Mouse (Mus musculus) neural tube, embryonic 14.5 days (tissue): ENCODE data around the gene Slu7. TPM values are rescaled to one million over a fixed set of nuclear protein-coding genes. Genes with fewer than 3 reads are reported as not detected.

Experiments used
- ATAC-seq: fragments of 200-750 bp; cut with Nextera tagmentation; 2 replicates; pipeline ENCODE4 v1.8.0; 2017; ENCODE audit warnings: low read depth, mild to moderate bottlenecking, moderate TSS enrichment, moderate library complexity
- H3K27ac ChIP-seq: fragments of 300-500 bp; sonication (generic); 2 replicates; pipeline ENCODE4 v1.5.1; 2014; ENCODE audit warnings: low read depth, mild to moderate bottlenecking, control low read depth, low read length, moderate library complexity, mixed read lengths
- H3K27me3 ChIP-seq: fragments of 300-500 bp; sonication (generic); 2 replicates; pipeline ENCODE4 v1.6.1; 2014; ENCODE audit warnings: low read length; ENCODE audit not compliant: control insufficient read depth, insufficient read depth
- H3K36me3 ChIP-seq: fragments of 300-500 bp; sonication (generic); 2 replicates; pipeline ENCODE4 v1.6.1; 2014; ENCODE audit warnings: low read length, mixed read lengths; ENCODE audit not compliant: control insufficient read depth, insufficient read depth
- H3K4me1 ChIP-seq: fragments of 300-500 bp; sonication (generic); 2 replicates; pipeline ENCODE4 v1.6.1; 2014; ENCODE audit warnings: low read length; ENCODE audit not compliant: control insufficient read depth, insufficient read depth
- H3K4me2 ChIP-seq: fragments of 300-500 bp; sonication (generic); 2 replicates; pipeline ENCODE4 v1.6.1; 2014; ENCODE audit warnings: mild to moderate bottlenecking, low read depth, low read length, control low read depth
- H3K4me3 ChIP-seq: fragments of 300-500 bp; sonication (generic); 2 replicates; pipeline ENCODE4 v1.5.1; 2014; ENCODE audit warnings: low read depth, low read length, control low read depth, mixed read lengths
- H3K9ac ChIP-seq: fragments of 300-500 bp; sonication (generic); replicated peaks from 2 replicates; pipeline ENCODE4 v1.6.1; 2014; ENCODE audit warnings: low read depth, mild to moderate bottlenecking, control low read depth, low read length, mixed read lengths
- H3K9me3 ChIP-seq: fragments of 300-500 bp; sonication (generic); 2 replicates; pipeline ENCODE4 v1.6.1; 2016; ENCODE audit warnings: low read length; ENCODE audit not compliant: control insufficient read depth
- WGBS: fragments of 180-500 bp; shearing (Covaris S2); extraction: QIAGEN DNeasy Blood & Tissue Kit; methylation state at CpG from one replicate; pipeline ENCODE4 v1.1.7; 2014; 5-methylcytosine and 5-hydroxymethylcytosine counted together
- polyA plus RNA-seq: library from polyadenylated mRNA; unstranded; fragments of >200 nt; fragmentation: Nextera tagmentation; extraction: Ambion mirVana; gene quantifications from 2 replicates; pipeline ENCODE4 v1.2.1, GENCODE M21; 2014

Slu7 gene
- polyA plus RNA-seq, 1 experiment from 2014 or later = 65.2 TPM

DNA sequence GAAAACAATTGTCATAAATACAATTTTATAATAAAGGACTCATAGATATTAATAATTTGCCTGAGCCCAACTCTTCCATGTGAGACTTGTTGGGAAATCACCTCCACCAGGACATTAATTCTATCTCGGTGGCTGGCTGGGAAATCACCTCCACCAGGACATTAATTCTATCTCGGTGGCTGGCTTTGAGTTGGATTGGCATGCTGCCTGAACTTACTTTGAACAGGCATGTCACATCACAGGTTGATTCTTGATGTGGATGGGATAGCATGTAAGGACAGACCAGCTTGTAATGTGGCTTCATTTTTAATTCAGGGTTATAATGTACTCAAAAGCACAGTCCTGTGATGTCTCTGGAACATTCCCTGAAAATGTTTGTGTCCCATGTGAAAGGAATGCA is 16.4 kb downstream of the Slu7 start:
- 84% methylated on average over 2 of the region's 2 CpGs for WGBS
- Histone ChIP-seq H3K36me3 (peaks cover 30% of the 10 kb centered on the region), H3K9ac (no peak overlapping the region), H3K4me3 (no peak overlapping the region), H3K4me2 (no peak overlapping the region), H3K9me3 (no peaks in the 10 kb centered on the region), H3K27ac (no peak overlapping the region), H3K27me3 (no peaks in the 10 kb centered on the region), H3K4me1 (no peaks in the 10 kb centered on the region)
- ATAC-seq = no peak

DNA sequence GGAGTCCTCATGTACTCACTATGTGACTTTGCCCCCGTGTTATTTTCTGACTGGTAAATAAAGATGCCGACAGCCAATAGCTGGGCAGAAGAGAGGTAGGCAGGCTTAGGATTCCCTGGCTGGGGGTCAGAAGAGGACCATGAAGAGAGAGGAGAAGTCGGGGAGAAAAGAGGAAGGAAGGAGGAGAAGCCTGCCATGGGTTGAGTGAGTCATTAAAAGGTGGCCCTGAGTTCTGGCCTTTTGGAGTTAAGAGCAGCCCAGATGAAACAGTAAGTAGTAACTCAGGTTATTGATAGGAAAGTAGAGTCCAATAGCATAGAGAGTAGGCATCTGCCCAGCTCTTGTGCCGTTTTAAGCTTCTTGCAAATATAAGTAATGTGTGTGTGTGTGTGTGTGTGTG is 17.8 kb downstream of the Slu7 start:
- no peak overlapping the region for H3K9ac ChIP-seq
- H3K4me1 ChIP-seq = no peaks in the 10 kb centered on the region
- no peaks in the 10 kb centered on the region for H3K27me3 ChIP-seq
- H3K36me3 ChIP-seq = peaks cover 16% of the 10 kb centered on the region
- no peak overlapping the region for H3K27ac ChIP-seq
- no peak overlapping the region for H3K4me2 ChIP-seq
- whole genome bisulfite sequencing = 75% methylated on average over 4 of the region's 4 CpGs
- no peak overlapping the region for H3K4me3 ChIP-seq
- H3K9me3 ChIP-seq = no peaks in the 10 kb centered on the region
- no peak for ATAC-seq

DNA sequence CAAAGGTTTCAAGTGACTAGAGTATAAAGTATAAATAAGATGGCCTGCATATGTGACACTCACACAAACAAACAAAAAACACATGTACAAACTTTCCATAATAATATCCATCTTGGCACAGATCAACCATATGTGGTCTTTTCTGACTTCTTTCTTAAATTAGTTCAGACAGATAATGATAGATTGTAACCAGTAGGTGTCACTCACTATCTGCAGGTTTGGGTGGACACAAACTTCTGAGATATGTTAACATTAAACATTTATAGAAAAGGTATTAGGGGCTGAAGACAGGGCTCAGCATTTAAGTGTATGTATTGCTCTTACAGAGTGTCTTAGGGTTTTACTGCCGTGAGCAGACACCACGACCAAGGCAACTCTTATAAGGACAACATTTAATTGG is 18.7 kb downstream of the Slu7 start:
- H3K4me2 ChIP-seq = no peak overlapping the region
- no peak for ATAC-seq
- no peak overlapping the region for H3K27ac ChIP-seq
- H3K9me3 ChIP-seq = no peaks in the 10 kb centered on the region
- H3K9ac ChIP-seq = no peak overlapping the region
- no peak overlapping the region for H3K4me3 ChIP-seq
- peaks cover 7% of the 10 kb centered on the region for H3K36me3 ChIP-seq
- no peaks in the 10 kb centered on the region for H3K4me1 ChIP-seq
- WGBS = 80% methylated on average over 2 of the region's 2 CpGs
- H3K27me3 ChIP-seq = no peaks in the 10 kb centered on the region

DNA sequence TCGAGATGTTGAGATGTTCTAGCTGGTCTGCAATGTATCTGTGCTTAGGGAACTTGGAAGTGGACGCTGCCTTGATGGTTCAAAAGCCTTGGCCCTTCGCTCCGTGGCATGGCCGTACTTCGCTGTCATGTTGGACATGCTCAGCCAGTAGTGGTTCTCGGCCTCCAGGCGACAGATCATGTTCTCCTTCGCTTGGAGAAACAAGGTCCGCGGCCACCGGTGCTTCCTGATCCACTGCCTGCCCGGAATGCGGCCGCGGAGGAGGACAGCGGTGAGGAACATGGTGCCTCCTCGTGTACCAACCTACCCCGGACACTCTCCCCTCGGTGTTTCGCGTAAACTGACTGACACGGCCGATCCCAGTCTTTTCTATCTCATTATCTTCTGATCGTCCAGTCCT is 29.7 kb downstream of the Slu7 start:
- Histone ChIP-seq H3K27me3 (no peaks in the 10 kb centered on the region), H3K4me1 (no peaks in the 10 kb centered on the region), H3K27ac (no peak overlapping the region), H3K36me3 (no peaks in the 10 kb centered on the region), H3K9me3 (no peaks in the 10 kb centered on the region), H3K4me2 (no peak overlapping the region), H3K9ac (no peak overlapping the region), H3K4me3 (no peak overlapping the region)
- 95% methylated on average over 25 of the region's 25 CpGs for WGBS
- ATAC-seq = no peak

DNA sequence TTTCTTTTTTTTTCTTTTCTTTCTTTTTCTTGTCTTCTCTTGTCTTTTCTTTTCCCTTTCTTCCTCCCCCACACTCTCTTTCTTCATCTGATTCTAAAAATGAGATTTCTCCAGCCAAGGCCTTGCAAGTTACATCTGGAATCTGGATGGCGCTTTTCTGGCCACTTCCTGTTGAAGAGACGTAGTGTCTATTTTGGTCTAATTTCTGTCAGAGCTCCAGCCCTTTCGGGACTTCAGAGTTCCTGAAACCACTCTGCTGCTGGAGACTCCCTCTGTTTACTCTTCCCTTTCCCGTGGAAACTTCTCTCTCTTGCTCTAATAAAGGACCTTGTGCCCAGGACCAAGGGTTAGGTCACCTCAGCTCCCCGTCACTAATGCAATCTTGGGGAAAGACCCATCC is 36.6 kb downstream of the Slu7 start:
- H3K4me2 ChIP-seq = no peak overlapping the region
- no peaks in the 10 kb centered on the region for H3K27me3 ChIP-seq
- no peak for ATAC-seq
- no peak overlapping the region for H3K4me3 ChIP-seq
- 74% methylated on average over 5 of the region's 5 CpGs for WGBS
- H3K9ac ChIP-seq = no peak overlapping the region
- H3K9me3 ChIP-seq = no peaks in the 10 kb centered on the region
- H3K4me1 ChIP-seq = no peaks in the 10 kb centered on the region
- no peak overlapping the region for H3K27ac ChIP-seq
- no peaks in the 10 kb centered on the region for H3K36me3 ChIP-seq

DNA sequence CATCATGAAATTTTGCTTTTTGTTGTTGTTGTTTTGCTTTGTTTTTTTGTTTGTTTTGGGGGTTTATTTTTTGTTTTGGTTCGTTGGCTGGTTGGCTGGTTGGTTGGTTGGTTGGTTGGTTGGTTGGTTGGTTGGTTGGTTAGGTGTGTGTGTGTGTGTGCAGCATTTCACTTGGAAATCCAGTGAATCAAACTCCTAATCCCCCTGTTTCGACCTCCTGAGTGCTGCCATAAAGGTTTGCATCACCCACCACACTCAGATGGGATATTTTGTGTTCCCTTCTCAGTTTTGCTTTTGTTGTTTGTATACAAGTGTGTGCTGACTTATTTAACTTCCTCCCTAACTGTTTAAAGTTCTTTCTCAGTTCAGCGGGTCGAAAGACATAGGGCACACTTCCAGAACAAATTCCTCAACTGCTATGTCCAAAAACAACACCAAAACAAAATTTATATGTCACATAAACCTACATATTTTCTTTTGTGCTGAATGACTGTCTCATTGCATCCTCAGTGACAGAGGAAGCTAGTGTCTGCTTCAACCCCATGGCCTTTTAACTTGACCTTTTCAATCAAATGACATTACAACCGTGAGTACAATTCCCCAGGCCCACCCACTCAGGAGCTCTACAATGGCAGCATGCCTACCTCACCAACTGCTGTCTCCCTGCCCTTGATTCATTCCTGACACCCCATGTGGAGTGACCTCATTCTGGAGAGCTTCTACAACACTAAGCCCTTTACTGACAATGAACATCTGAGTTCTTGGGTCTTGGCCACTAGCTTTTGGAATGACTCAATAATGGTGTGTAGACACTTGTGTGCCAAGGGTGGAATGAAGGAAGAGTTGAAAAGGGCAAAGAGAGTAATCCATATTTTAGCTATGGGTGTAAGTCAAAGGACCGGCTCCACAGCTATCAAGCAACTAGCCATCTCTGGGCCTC is 37.6 kb downstream of the Slu7 start:
- no peaks in the 10 kb centered on the region for H3K27me3 ChIP-seq
- WGBS = 68% methylated on average over 6 of the region's 6 CpGs
- H3K27ac ChIP-seq = no peak overlapping the region
- ATAC-seq = no peak
- H3K9me3 ChIP-seq = no peaks in the 10 kb centered on the region
- H3K4me2 ChIP-seq = no peak overlapping the region
- no peaks in the 10 kb centered on the region for H3K4me1 ChIP-seq
- no peak overlapping the region for H3K4me3 ChIP-seq
- H3K36me3 ChIP-seq = no peaks in the 10 kb centered on the region
- H3K9ac ChIP-seq = no peak overlapping the region

DNA sequence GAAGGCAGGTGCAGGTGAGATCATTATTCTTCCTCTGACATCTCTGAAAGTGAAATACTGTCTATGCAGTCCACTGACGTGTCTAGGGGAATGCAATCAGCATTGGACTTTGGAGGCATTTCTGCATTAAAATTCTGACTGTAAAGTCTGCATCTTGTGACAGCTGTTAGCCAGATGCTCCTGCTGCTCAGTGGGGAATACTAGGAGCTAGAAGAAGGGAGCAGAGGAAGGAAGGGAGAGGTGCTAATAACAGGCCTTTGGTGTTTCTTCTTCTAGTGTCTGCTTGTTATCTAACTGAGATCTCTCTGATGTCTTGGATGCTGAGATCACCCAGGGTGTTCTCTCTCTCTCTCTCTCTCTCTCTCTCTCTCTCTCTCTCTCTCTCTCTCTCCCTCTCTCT is 39.6 kb downstream of the Slu7 start:
- H3K4me1 ChIP-seq = no peaks in the 10 kb centered on the region
- H3K36me3 ChIP-seq = no peaks in the 10 kb centered on the region
- peak; percentile 35; the same call in 1 of the 2 replicates for ATAC-seq
- H3K27ac ChIP-seq = no peak overlapping the region
- H3K4me2 ChIP-seq = no peak overlapping the region
- WGBS = 53% methylated on average over 1 of the region's 1 CpGs
- no peak overlapping the region for H3K9ac ChIP-seq
- H3K27me3 ChIP-seq = no peaks in the 10 kb centered on the region
- no peak overlapping the region for H3K4me3 ChIP-seq
- H3K9me3 ChIP-seq = no peaks in the 10 kb centered on the region

DNA sequence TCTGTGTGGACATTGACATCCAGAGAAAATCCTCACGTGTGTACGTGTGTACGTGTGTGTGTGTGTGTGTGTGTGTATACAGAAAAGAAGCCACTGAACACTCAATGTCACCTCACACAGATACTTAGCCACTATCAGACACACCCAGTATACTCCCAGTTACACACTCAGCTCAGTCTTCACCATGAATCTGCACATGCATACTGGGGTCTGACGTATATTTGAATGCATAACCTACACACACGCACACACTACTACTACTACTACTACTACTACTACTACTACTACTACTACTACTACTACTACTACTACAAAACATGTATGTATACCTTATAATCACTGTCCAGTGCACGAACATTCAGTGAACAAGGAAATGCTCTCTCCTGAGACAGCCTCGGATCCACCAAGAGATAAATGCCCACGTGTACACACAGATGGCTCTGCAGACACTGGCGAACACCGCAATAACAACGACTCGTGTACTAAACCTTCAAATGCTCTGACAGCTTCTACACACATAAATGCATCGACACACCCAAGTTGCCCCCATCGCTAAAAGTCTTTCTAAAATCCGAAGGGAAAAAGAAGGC is 40.2 kb downstream of the Slu7 start:
- Histone ChIP-seq H3K9me3 (no peaks in the 10 kb centered on the region), H3K36me3 (no peaks in the 10 kb centered on the region), H3K27ac (no peak overlapping the region), H3K4me1 (no peaks in the 10 kb centered on the region), H3K27me3 (no peaks in the 10 kb centered on the region), H3K9ac (peak overlapping the region; percentile 50), H3K4me3 (peak overlapping the region; percentile 26), H3K4me2 (peak overlapping the region; percentile 64)
- 49% methylated on average over 15 of the region's 15 CpGs for WGBS
- ATAC-seq = peak; percentile 44

DNA sequence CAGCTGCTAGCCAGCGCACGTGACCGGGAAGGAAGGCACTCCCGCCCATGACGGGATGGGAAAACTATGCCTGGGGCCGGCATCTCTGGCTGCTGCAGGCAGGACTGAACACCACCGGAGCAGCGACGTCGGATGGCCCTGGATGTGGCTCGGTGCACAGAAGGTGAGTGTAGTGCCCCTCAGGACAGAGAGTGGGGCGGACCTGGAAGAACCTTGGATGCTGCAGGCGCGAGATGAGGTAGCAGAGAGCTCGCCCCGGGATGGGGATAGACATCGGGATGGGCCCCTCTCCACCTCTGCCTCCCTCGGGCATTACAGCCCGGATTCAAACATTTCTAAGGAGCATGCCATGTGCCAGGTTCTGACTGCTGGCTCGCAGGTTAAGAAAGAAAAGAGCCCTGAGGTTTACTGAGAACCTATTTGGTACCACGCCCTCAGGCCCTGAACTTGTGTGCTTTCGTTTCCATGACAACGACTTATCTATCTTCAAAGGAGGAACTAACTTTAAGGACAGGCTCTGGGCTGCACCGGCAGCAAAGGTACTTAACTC is 40.8 kb downstream of the Slu7 start, which contains the start of gene C1qtnf2:
TSS of gene C1qtnf2 (plus strand) at position 52 of the 550 bp plus-strand sequence.
- ATAC-seq = peak; percentile 78
- Histone ChIP-seq H3K27ac (no peak within 1 kb of the TSS), H3K4me2 (peak within 1 kb of the TSS; percentile 64), H3K9ac (peak within 1 kb of the TSS; percentile 50), H3K9me3 (no peaks in the 10 kb centered on the region), H3K36me3 (no peaks in the 10 kb centered on the region), H3K27me3 (no peaks in the 10 kb centered on the region), H3K4me3 (peak within 1 kb of the TSS; percentile 26), H3K4me1 (no peaks in the 10 kb centered on the region)
- WGBS = 4% methylated on average over 24 of the region's 24 CpGs
